Mouse (Mus musculus) C2C12 (cell line): ENCODE data around the gene Zfp688.
"Not testable (repeated sequence)": the region's sequence is repeated elsewhere in the genome, so short reads cannot be mapped to it uniquely, and the experiment has no call there.

Experiments used
- CEBPB ChIP-seq: IDR thresholded peaks from one replicate; pipeline ENCODE4 v1.6.1; 2011; ENCODE audit warnings: low read depth, mild to moderate bottlenecking, control low read depth, moderate library complexity
- CTCF ChIP-seq: IDR thresholded peaks from one replicate; pipeline ENCODE4 v1.5.1; 2011; ENCODE audit not compliant: control insufficient read depth, insufficient read depth, insufficient read length
- FOSL1 ChIP-seq: IDR thresholded peaks from one replicate; pipeline ENCODE4 v1.8.0; 2011; ENCODE audit warnings: mild to moderate bottlenecking, low read length; ENCODE audit not compliant: poor library complexity, insufficient read depth, severe bottlenecking
- MAX ChIP-seq: IDR thresholded peaks from one replicate; pipeline ENCODE4 v1.6.1; 2011; ENCODE audit warnings: mild to moderate bottlenecking, control low read depth
- MYOD1 ChIP-seq: IDR thresholded peaks from one replicate; pipeline ENCODE4 v1.6.1; 2011; ENCODE audit warnings: low read depth; ENCODE audit not compliant: control insufficient read depth, insufficient read length
- MYOG ChIP-seq: IDR thresholded peaks from one replicate; pipeline ENCODE4 v1.6.1; 2011; ENCODE audit not compliant: control insufficient read depth, insufficient read length; ENCODE audit errors: extremely low read depth
- USF1 ChIP-seq: IDR thresholded peaks from one replicate; pipeline ENCODE4 v1.6.1; 2011; ENCODE audit warnings: low read depth, mild to moderate bottlenecking, control low read depth, moderate library complexity

GRCm38 (mm10) chr7:127388201-127388600, 33.7 kb downstream of the Zfp688 start:
- TF ChIP-seq CTCF, CEBPB, MAX, MYOG, FOSL1, USF1, MYOD1: not testable (repeated sequence)
